Mouse (Mus musculus) cerebellum, adult 11-12 months (tissue): ENCODE data around the gene Dyrk4.

Experiments
- DNase-seq: peaks from one replicate; pipeline ENCODE4 v3.0.0; 2022

The Dyrk4 gene

GRCm38 (mm10) chr6:126921111-126921881, at the start of gene Dyrk4:
TSS of gene Dyrk4 (minus strand) at chr6:126921839.
- DNase-seq: no peak

- no peak for DNase-seq
These were observed 44.8 kb upstream of the Dyrk4 start for GRCm38 (mm10) chr6:126966241-126967026.

- no peak for DNase-seq
These were observed 41.8 kb upstream of the Dyrk4 start for GRCm38 (mm10) chr6:126963426-126963825.

- DNase-seq: no peak
These were observed 41.1 kb upstream of the Dyrk4 start for GRCm38 (mm10) chr6:126962709-126963108.

GRCm38 (mm10) chr6:126961371-126962018, 39.9 kb upstream of the Dyrk4 start:
- no peak for DNase-seq

- DNase-seq: peak; percentile 48
These were observed 34.1 kb upstream of the Dyrk4 start for GRCm38 (mm10) chr6:126955734-126956133.

GRCm38 (mm10) chr6:126948336-126948735, 26.7 kb upstream of the Dyrk4 start:
- no peak for DNase-seq

GRCm38 (mm10) chr6:126940451-126940850, 18.8 kb upstream of the Dyrk4 start:
- no peak for DNase-seq

GRCm38 (mm10) chr6:126939487-126940171, 18.0 kb upstream of the Dyrk4 start, which contains the start of the genes Rad51ap1 and D6Wsu163e:
TSS of gene Rad51ap1 (minus strand) at chr6:126939587.
TSS of gene D6Wsu163e (plus strand) at chr6:126939962.
- peak; percentile 95 for DNase-seq

- DNase-seq: no peak
These were observed 17.3 kb upstream of the Dyrk4 start for GRCm38 (mm10) chr6:126938853-126939486.

- no peak for DNase-seq
These were observed 16.4 kb upstream of the Dyrk4 start for GRCm38 (mm10) chr6:126938047-126938446.

- DNase-seq: no peak
These were observed 11.3 kb upstream of the Dyrk4 start for GRCm38 (mm10) chr6:126932896-126933295.

- DNase-seq: no peak
These were observed 6.7 kb downstream of the Dyrk4 start for GRCm38 (mm10) chr6:126914928-126915327.

- no peak for DNase-seq
These were observed 10.9 kb downstream of the Dyrk4 start for GRCm38 (mm10) chr6:126910727-126911126.

GRCm38 (mm10) chr6:126907876-126908275, 13.8 kb downstream of the Dyrk4 start:
- no peak for DNase-seq

- DNase-seq: no peak
These were observed 14.3 kb downstream of the Dyrk4 start for GRCm38 (mm10) chr6:126907378-126907777.

GRCm38 (mm10) chr6:126877118-126877517, 44.5 kb downstream of the Dyrk4 start:
- DNase-seq: no peak

GRCm38 (mm10) chr6:126852881-126853280, 68.8 kb downstream of the Dyrk4 start, which contains the start of gene Akap3:
TSS of gene Akap3 (plus strand) at chr6:126853098.
- DNase-seq: no peak

- DNase-seq: peak; percentile 93
These were observed 72.6 kb downstream of the Dyrk4 start, which contains the start of gene Ndufa9 for GRCm38 (mm10) chr6:126848712-126849704. TSS of gene Ndufa9 (minus strand) at chr6:126849136.

- DNase-seq: no peak
These were observed 85.0 kb downstream of the Dyrk4 start for GRCm38 (mm10) chr6:126836628-126837027.
